Mouse (Mus musculus) cerebellum, postnatal 4 days (tissue): Measurements from ENCODE around the gene Rxfp4.
A peak's percentile ranks its signal among the peaks of the same experiment; 100 is the strongest.

Experiments used
- DNase-seq, 2 experiments: peaks; one replicate each; pipeline ENCODE4 v3.0.0; 2022; ENCODE audit warnings: low spot score in 2 of 2, mixed read lengths in 1 of 2

The Rxfp4 gene

DNA sequence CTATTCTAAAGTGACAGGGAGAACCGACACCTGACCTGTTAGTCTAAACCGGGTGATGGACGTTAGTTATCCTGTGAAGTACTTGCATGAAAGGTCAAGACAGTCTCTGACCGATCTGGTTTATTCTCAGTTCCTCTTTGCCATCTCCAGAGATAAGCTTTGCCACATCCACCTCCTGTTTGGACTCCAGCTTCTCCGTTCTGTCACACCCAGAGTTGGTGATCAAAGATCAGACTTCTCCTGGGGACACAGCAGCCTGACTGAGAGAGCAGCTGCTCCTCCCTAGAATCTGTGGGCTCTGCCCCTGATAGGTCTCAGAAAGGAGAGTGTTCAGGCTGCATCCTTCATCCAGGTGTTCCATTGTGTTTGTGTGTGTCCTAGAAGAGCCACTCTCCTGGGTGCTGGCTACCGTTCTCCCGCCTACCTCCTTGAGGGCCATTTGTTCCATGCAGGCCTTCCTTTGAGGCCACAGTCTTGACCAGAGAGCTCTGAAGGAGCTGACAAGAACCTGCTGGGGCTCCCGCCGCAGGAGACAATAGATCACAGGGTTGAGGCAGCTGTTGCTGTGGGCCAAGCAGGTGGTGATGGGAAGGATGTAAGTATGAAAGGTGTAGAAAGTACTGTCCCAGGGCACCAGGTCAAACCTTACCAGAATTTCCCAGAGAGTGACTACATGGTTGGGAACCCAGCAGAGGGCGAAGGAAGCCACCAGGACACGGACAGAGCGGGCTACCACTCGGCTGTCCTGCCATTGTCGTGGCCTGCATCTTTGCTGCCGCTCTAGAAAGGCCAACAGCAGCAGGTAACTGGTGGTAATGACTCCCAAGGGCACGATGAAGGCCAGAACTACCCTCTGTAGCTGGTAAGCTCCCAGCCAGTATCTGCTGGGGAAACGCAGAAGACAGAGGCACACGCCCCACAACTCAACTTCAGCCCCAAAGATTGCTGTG, 998 bp downstream of the Rxfp4 start:
- DNase-seq = no peak

DNA sequence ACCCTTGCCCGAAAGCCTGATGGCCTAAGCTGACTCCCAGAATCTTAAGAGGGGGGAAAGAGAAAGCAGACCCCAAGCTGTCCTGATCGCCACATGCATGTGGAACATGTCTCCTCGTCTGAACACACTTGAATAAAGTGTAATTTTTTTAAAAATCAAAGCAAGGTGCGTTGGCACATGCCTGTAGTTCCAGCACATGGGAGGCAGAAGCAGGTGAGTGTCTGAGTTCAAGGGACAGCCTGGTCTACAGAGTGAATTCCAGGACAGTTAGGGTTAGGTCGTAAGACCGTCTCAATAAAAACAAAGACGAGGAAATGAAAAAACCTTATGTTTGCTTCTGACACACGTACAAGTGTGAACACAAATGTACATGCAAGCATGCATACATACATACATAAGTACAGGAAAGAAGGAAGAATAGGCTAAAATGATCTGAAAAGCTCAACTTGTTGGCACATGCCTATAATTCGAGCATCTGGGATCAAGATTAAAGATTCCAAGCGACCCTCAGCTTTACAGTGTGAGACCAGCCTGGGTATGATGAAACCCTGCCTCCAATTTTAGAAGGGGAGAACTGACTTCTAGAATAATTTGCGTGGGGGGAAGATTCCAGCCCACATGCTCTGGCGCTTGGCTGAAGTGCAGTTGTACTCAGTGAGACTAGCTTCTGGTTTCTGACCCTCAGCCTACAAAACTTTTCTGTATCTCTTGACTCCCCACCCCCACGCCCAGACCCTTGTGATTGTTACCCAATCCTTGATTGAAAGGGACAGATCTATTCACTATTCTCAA, 2.0 kb downstream of the Rxfp4 start:
- DNase-seq = no peak

DNA sequence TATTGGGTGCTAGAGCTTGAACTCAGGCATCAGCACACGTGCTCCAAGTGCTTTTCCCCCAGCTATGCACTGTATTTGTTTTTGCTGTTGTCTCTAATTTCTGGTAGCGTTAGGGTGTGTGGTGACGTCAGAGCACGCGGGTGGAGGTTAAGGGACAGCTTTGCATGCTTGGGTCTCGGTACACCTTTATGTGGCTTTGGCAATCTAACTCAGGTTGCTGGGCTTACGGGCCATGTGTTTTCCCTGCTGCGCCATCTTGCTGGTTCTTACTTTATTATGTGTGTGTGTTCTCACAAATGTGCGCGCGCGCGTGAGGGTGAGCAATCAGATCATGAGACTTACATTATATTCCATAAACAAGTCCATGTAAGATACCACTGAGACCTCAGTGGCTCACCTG, 3.0 kb downstream of the Rxfp4 start:
- DNase-seq = no peak

GRCm38 (mm10) chr3:88649186-88649585, 3.8 kb downstream of the Rxfp4 start:
- DNase-seq = no peak

DNA sequence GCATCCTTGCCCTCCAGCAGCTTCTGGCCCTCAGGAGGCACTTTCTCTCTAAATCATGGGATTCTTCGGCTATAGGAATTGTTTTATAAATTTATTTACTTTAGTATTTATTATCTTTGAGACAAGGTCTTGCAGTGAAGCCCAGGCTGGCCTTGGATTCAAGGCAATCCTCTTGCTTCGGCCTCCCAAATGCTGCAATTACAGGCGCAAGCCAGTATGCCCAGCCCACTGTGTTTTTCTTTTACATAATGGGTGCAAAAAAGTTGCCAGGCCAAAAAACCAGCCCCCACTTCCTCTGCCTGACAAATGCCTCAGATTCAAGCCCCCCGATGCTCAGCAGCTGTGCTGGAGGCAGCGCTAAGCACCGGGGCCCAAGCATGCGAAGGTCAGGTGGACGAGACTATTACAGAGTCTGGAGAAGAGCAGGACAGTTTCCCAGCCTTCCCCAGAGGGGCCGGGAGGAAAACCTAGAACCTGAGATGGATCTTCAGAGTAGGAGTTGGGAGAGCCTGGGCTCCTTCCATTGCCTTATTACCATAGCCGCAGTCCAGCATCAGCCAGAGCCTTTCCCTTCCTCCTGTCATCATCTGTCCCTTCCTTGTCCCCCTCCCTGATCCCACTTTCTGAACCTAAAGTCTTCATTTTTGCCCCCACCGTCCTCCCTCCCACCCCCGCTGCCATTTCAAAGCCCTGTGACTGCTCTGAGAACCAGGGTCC, 4.3 kb downstream of the Rxfp4 start:
- DNase-seq = no peak

DNA sequence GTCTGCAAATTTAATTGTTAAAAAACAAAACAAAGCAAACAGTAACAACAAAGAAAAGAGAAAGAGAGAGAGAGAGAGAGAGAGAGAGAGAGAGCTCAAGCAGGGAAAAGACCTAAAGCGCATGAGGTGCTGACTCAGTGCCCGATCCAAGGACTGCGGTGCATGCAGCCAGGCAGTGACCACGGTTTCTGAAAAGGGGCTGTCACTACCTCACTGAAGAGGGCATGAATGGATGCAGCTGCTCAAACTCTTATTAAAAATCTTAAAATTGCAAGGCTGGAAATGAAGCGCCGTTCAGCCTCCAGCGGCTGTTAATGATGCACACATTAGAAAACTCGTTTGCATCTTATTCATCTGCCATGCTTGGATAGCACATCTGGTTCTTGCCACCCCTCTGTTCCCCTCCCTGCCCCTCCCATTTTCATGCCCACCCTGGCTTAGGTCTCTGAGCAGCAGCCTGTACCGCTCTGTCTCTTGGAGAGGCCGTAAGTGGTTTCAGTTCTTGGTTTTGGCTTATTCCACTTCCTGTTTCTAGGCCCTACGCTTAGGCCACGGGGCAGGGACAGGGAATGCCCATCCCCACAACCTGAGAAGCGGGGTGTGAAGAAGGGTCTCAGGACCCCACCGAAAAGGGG, 5.0 kb downstream of the Rxfp4 start:
- no peak for DNase-seq

DNA sequence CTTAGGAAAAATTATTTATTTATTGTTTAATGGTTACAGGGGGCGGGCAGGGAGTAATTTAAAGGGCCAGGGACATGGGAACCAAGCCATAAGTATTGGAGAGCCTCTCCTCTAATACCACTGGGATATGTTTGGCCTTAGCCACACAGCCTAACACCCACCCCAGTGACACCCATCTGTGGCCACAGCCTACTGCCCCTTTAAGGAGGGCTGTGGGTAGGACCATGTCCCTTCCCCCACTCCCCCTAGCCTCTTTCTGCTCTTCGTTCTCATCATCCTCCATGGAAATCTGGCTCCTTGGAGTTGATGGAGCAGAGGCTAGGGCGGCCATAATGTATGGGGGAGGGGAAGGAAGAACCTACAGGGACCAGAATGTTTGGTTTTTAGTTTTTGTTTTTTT, 5.9 kb downstream of the Rxfp4 start:
- no peak for DNase-seq

- no peak for DNase-seq
Measured at GRCm38 (mm10) chr3:88646426-88646995, 6.4 kb downstream of the Rxfp4 start.

DNA sequence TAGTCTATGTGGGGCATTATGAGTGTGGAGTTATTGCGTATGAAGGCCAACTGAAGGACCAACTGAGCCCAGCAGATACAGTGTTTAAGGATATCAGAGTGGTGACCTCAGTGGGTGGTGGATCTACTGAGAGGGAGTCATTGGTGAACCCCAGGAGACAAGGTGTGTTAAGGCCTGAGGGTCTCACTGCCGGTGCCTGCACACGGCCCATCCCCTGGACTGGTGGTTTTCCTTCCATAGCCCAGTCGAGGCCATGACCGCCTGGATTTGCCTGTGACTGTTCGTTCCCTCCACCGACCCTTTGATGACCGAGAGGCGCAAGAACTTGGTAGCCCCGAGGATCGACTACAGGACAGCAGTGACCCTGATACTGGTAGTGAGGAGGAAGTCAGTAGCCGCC, 7.0 kb downstream of the Rxfp4 start:
- DNase-seq = no peak

DNA sequence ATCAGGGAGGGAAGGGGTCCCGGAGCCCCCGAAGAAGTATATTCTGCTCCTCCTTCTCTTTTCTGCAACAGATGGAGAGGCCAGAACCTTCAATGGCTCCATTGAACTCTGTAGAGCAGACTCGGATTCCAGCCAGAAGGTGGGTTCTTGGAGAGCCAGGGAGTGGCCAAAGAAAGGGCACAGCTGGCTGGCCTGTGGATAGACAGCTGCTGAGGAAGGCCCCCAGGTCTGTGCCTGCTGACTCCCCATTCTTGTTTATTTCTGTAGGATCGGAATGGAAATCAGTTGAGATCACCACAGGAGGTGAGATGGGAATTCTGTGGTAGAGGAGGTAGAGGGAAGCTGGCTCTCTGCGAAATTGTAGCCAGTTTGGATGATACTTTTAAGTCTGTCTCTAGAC, 9.9 kb downstream of the Rxfp4 start:
- DNase-seq = no peak

DNA sequence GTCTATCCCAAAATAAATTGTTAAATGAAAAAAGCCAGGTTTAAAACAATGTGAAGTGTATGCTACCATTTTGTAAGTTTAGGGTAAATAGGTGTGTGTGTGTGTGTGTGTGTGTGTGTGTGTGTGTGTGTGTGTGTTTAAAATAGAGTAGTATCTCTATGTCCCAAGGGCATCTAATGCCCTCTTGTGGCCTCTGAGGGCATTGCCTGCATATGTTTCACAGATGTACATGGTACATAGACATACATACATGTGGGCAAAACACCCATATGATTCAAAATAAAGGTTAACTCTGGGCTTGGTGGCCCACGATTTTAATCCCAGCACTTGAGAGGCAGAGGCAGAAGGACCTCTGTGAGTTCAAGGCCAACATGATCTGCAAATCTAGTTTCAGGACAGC, 12.3 kb downstream of the Rxfp4 start:
- DNase-seq = peak in 1 of 2 experiments; percentile 64

- no peak for DNase-seq
Measured at GRCm38 (mm10) chr3:88639239-88639638, 13.7 kb downstream of the Rxfp4 start.

DNA sequence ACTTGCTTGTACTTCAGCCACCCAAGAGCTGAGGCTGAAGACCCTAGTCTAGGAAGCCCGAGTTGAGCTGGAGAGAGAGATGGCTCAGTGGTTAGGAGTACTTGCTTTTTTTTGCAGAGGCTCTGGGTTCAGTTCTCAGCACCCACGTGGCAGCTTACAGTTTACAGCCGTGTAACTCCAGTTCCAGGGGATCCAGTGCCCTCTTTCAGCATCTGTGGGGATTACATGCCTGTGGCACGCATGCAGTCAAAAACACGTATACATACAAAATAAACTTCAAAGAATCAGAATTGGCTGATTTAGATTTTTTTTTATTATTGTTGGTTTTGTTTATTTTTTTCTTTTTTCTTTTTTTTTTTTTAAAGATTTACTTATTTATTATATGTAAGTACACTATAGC, 15.8 kb downstream of the Rxfp4 start:
- DNase-seq = no peak

DNA sequence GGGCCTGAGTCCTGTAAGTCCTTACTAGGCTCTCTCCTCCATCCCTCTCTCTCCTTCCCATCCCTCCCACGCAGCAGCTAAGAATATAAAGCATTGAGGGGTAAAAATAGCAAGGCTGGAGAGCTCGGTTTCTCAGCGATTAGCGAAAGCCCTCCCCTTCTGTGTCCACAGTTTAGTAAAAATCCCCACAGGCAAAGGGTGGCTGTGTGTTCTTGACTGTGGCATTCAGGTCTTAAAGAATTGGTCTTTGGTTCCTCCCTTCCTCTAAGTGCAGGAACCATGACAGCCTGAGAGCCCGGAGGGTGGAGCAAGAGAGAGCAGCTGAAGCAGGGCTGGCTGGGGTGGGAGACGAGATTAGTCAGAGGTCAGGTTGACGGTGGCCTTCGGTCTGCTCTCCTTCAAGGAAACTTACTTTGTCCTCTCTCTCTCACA, 16.4 kb downstream of the Rxfp4 start:
- no peak for DNase-seq

- DNase-seq = no peak
Measured at GRCm38 (mm10) chr3:88635506-88636275, 17.3 kb downstream of the Rxfp4 start.

DNA sequence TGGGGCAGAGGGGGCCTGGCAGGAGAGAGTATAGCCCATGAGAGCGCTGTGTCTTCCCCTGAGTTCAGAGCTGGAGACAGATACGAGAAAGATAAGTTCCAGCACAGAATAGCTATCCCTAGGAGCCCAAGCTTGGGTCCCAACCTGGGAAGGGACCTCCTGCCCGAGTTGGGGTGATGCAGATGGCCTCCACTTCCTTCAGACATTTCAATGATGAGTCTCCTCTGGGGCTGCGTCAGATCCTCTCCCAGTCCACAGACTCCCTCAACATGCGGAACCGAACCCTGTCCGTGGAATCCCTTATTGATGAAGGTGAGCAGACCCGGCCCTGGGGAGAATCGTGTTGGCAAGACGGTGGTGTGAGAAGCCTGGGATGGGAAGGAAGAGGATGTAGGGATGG, 19.9 kb downstream of the Rxfp4 start:
- no peak for DNase-seq

DNA sequence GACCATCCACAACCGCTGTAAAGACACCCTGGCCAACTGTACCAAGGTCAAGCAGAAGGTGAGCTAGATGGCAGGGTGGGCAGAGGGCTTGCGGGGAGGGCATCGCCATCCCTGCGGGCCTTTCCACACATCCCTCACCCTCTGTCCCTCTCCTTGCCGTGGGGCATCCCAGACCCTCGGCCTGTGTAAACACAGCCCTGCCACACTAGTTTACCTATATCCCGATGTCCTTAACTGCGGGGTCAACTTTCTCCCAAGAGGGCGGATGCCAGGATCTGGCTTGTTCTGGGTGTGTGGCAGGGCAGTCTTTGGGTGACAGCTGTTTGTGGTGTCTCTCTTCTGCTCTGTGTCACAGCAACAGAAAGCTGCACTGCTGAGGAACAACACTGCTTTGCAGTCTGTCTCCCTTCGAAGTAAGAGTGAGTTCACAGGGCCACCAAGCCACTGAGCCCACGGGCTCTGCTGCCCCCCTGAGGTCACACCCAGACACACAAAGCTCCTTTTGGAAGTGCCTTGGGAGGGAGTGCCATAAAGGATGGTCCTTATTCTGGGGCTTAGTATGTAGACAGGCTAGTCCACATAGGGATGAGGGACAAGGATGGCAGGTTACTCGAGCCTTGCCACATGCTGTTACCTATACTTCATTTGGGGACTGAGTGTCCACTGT, 20.9 kb downstream of the Rxfp4 start:
- no peak for DNase-seq

- no peak for DNase-seq
Measured at GRCm38 (mm10) chr3:88630849-88631341, 22.0 kb downstream of the Rxfp4 start.

- no peak for DNase-seq
Measured at GRCm38 (mm10) chr3:88630018-88630417, 22.9 kb downstream of the Rxfp4 start.

- no peak for DNase-seq
Measured at GRCm38 (mm10) chr3:88629244-88629643, 23.7 kb downstream of the Rxfp4 start.
